Mouse (Mus musculus) stomach, embryonic 16.5 days (tissue): ENCODE results near the gene Cep83. TPM values are rescaled to one million over a fixed set of nuclear protein-coding genes. Genes with fewer than 3 reads are reported as not detected.

Experiments
- ATAC-seq: fragments of 200-750 bp; cut with Nextera tagmentation; 2 replicates; pipeline ENCODE4 v1.8.0; 2017; ENCODE audit warnings: moderate number of reproducible peaks, moderate TSS enrichment; ENCODE audit not compliant: insufficient read depth, low FRiP score
- H3K27ac ChIP-seq: fragments of 300-500 bp; sonication (generic); 2 replicates; pipeline ENCODE4 v1.5.1; 2014; ENCODE audit warnings: low read length
- H3K27me3 ChIP-seq: fragments of 300-500 bp; sonication (generic); 2 replicates; pipeline ENCODE4 v1.6.1; 2014; ENCODE audit warnings: low read length, control low read depth, mixed read lengths; ENCODE audit not compliant: control insufficient read depth, insufficient read depth
- H3K36me3 ChIP-seq: fragments of 300-500 bp; sonication (generic); 2 replicates; pipeline ENCODE4 v1.6.1; 2014; ENCODE audit warnings: low read length; ENCODE audit not compliant: control insufficient read depth, insufficient read depth
- H3K4me1 ChIP-seq: fragments of 300-500 bp; sonication (generic); 2 replicates; pipeline ENCODE4 v1.6.1; 2014; ENCODE audit warnings: low read length, control low read depth, mixed read lengths; ENCODE audit not compliant: control insufficient read depth, insufficient read depth
- H3K4me2 ChIP-seq: fragments of 300-500 bp; sonication (generic); 2 replicates; pipeline ENCODE4 v1.6.1; 2014; ENCODE audit warnings: low read depth, low read length, mixed read lengths
- H3K4me3 ChIP-seq: fragments of 300-500 bp; sonication (generic); replicated peaks from 2 replicates; pipeline ENCODE4 v1.5.1; 2014; ENCODE audit warnings: mild to moderate bottlenecking, low read length
- H3K9ac ChIP-seq: fragments of 300-500 bp; sonication (generic); 2 replicates; pipeline ENCODE4 v1.6.1; 2014; ENCODE audit warnings: low read length
- H3K9me3 ChIP-seq: fragments of 300-500 bp; sonication (generic); replicated peaks from 2 replicates; pipeline ENCODE4 v1.6.1; 2016; ENCODE audit warnings: low read length, control low read depth; ENCODE audit not compliant: control insufficient read depth
- WGBS: fragments of 180-500 bp; shearing (Covaris S2); extraction: QIAGEN DNeasy Blood & Tissue Kit; methylation state at CpG from one replicate; pipeline ENCODE4 v1.1.7; 2014; 5-methylcytosine and 5-hydroxymethylcytosine counted together
- polyA plus RNA-seq: library from polyadenylated mRNA; unstranded; fragments of >200 nt; fragmentation: Nextera tagmentation; extraction: Ambion mirVana; gene quantifications from 2 replicates; pipeline ENCODE4 v1.2.1, GENCODE M21; 2015

Gene Cep83
- polyA plus RNA-seq, 1 experiment from 2014 or later, result 14.8 TPM

DNA sequence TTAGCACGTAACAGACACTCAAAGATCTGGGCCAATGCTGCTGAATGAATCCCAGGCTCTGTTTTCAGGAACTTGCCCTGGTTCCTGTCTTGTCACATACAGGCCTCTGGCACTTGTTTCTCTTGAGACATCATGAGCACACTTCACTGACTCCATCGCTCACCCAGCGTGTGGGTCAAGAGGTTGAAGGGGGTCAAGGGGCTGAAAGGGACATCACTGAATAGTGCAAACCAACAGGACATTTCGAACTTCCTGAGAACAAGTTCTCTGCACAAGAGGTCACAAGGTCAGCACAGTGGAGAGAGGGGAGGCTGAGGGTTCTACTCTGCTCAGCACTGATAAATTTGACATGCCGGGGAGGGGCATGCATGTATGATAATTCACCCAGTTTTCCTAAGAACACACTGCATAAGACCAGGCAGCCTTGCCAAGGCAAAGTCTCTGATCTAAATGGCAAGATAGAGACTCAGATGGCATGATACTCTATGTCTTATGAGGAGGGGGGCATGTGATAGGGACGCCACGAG, 121.6 kb downstream of the Cep83 start:
- Histone ChIP-seq H3K36me3 (no peaks in the 10 kb centered on the region), H3K27me3 (no peaks in the 10 kb centered on the region), H3K4me2 (no peak overlapping the region), H3K4me1 (no peaks in the 10 kb centered on the region), H3K9me3 (no peaks in the 10 kb centered on the region), H3K27ac (no peak overlapping the region), H3K9ac (no peak overlapping the region), H3K4me3 (no peak overlapping the region)
- 70% methylated on average over 7 of the region's 7 CpGs for WGBS
- ATAC-seq, result no peak

GRCm38 (mm10) chr10:94811907-94812851, 123.7 kb downstream of the Cep83 start:
- H3K4me1 ChIP-seq, result no peaks in the 10 kb centered on the region
- no peak overlapping the region for H3K4me2 ChIP-seq
- ATAC-seq, result no peak
- H3K4me3 ChIP-seq, result no peak overlapping the region
- no peaks in the 10 kb centered on the region for H3K36me3 ChIP-seq
- H3K9me3 ChIP-seq, result no peaks in the 10 kb centered on the region
- H3K27ac ChIP-seq, result no peak overlapping the region
- WGBS, result 76% methylated on average over 17 of the region's 17 CpGs
- H3K9ac ChIP-seq, result no peak overlapping the region
- H3K27me3 ChIP-seq, result no peaks in the 10 kb centered on the region

DNA sequence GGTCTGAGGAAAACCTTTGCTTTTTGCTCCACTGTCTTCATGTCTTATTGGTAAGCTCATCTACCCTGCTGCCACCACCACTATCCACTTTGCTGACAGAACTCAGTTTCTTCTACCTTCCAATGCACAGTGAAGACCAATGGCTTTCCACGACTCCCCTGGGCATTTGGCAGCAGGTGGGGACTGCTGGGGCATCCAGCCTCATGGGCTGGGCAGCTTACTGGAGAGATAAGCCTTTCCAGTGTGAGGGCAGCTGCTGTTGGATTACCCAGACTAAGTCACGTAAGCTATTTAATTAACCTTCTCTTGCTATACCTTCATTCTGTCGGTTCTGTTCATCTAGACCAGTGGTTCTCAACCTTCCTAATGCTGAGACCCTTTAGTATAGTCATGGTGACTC, 129.7 kb downstream of the Cep83 start:
- Histone ChIP-seq H3K27me3 (no peaks in the 10 kb centered on the region), H3K9me3 (no peaks in the 10 kb centered on the region), H3K4me1 (no peaks in the 10 kb centered on the region), H3K4me2 (no peak overlapping the region), H3K4me3 (no peak overlapping the region), H3K9ac (no peak overlapping the region), H3K36me3 (no peaks in the 10 kb centered on the region), H3K27ac (no peak overlapping the region)
- no peak for ATAC-seq
- WGBS, result 87% methylated on average over 3 of the region's 3 CpGs

GRCm38 (mm10) chr10:94818781-94819665, 130.6 kb downstream of the Cep83 start:
- H3K9ac ChIP-seq, result no peak overlapping the region
- no peaks in the 10 kb centered on the region for H3K36me3 ChIP-seq
- H3K4me1 ChIP-seq, result no peaks in the 10 kb centered on the region
- no peaks in the 10 kb centered on the region for H3K27me3 ChIP-seq
- no peak for ATAC-seq
- no peak overlapping the region for H3K27ac ChIP-seq
- H3K9me3 ChIP-seq, result no peaks in the 10 kb centered on the region
- no peak overlapping the region for H3K4me3 ChIP-seq
- WGBS, result 83% methylated on average over 17 of the region's 17 CpGs
- H3K4me2 ChIP-seq, result no peak overlapping the region

DNA sequence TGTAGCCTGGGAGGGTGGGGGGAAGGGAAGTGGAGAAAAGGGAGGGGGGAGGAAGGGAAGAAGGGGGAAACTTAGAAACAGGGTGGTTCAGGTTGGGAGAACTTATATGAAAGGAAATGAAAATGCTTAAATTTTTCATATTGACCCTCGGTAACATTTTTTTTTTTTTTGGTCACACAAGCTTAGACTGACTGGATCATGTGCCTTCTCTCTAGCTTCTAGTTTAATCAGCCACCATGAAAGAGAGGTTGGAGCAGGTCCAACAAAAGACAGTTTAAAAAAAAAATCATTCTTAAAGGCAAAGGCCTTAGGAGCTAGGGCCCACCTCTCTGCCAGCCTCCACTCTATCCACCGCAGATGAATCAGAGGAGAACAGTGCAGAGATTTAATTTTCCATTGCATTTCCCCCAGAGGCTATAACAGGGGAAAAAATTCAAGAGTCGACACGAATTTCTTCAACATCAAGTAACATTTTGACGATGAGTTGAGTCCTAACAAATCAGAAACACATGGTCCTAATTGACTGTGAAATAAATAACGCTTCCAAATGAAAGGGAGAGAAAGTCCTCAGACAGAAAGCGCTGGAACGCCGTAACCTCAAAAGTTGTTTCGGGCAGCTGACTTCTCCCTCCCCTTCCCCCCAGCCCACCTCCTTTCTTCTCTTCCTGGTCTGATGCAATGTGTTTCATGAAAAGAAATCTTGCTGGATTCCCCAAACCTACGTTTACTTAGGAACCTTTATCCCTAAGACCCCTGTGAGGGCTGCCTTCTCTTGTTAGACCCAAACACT, 135.7 kb downstream of the Cep83 start:
- Histone ChIP-seq H3K4me1 (0 out of 2 replicates have a peak, but pooled peaks cover 4% of the 10 kb centered on the region), H3K27me3 (no peaks in the 10 kb centered on the region), H3K4me2 (no peak overlapping the region), H3K27ac (no peak overlapping the region; the same call in 1 of the 2 replicates), H3K36me3 (no peaks in the 10 kb centered on the region), H3K9ac (no peak overlapping the region), H3K9me3 (no peaks in the 10 kb centered on the region), H3K4me3 (no peak overlapping the region)
- ATAC-seq, result no peak
- WGBS, result 54% methylated on average over 11 of the region's 11 CpGs

DNA sequence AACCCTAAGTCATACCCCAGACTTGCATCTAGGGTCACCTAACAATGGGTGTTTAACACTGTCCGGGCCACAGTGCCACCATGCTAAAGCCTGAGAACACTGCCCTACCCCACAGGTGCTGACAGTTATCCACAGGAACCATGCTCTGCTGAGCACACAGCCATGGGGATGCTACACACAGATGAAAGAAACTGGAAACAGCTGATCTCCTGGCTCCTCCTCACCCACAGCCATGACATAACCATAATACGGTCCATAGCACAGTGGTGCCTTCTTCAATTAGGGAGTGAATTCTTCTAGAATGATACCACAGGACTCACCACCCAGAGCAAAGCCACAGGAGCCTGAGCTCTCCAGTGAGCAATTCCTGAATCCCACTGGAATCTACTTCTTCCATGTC, 137.5 kb downstream of the Cep83 start:
- Histone ChIP-seq H3K27ac (no peak overlapping the region), H3K9me3 (no peaks in the 10 kb centered on the region), H3K4me3 (no peak overlapping the region), H3K4me1 (peaks cover 14% of the 10 kb centered on the region; the same call in 1 of the 2 replicates), H3K27me3 (no peaks in the 10 kb centered on the region), H3K36me3 (no peaks in the 10 kb centered on the region), H3K4me2 (no peak overlapping the region), H3K9ac (no peak overlapping the region)
- ATAC-seq, result no peak
- 92% methylated on average over 2 of the region's 2 CpGs for WGBS

GRCm38 (mm10) chr10:94826436-94826835, 138.0 kb downstream of the Cep83 start:
- Histone ChIP-seq H3K4me2 (no peak overlapping the region), H3K27ac (no peak overlapping the region), H3K4me1 (peaks cover 14% of the 10 kb centered on the region; the same call in 1 of the 2 replicates), H3K4me3 (no peak overlapping the region), H3K9me3 (no peaks in the 10 kb centered on the region), H3K27me3 (no peaks in the 10 kb centered on the region), H3K9ac (no peak overlapping the region), H3K36me3 (no peaks in the 10 kb centered on the region)
- 75% methylated on average over 12 of the region's 12 CpGs for WGBS
- no peak for ATAC-seq

- no peak for ATAC-seq
- 88% methylated on average over 10 of the region's 10 CpGs for WGBS
- Histone ChIP-seq H3K27me3 (no peaks in the 10 kb centered on the region), H3K27ac (no peak overlapping the region), H3K9ac (no peak overlapping the region), H3K4me3 (no peak overlapping the region), H3K4me2 (no peak overlapping the region), H3K9me3 (no peaks in the 10 kb centered on the region), H3K4me1 (peaks cover 14% of the 10 kb centered on the region; the same call in 1 of the 2 replicates), H3K36me3 (no peaks in the 10 kb centered on the region)
These were observed 138.9 kb downstream of the Cep83 start for GRCm38 (mm10) chr10:94827325-94827724.
